Mouse (Mus musculus): ENCODE data around the gene Med12l. TPM values are rescaled to one million over a fixed set of nuclear protein-coding genes. Genes with fewer than 3 reads are reported as not detected.
"Not testable (repeated sequence)": the region's sequence is repeated elsewhere in the genome, so short reads cannot be mapped to it uniquely, and the experiment has no call there.

Med12l gene
- total RNA-seq, 4 experiments from 2014 or later = 46.5 to 61.7 (median 54.8) TPM

DNA sequence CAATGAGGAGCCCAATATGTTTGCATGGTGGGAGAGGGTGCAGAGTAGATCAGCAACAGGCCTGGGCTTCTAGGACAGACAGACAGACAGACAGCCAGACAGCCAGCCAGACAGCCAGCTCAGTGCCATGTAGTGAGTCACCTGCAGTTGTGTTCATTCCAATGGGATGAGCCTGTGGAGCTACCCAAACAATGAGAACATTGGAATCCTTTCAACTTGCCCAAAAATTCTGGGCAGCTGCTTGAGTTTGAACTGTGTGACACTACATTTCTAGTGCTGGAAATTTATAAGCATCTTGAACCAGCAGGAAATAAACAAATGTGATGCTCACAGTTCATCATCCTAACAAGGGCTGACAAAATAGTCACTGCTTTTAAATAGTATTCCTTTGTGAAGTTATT, 134.0 kb downstream of the Med12l start:
- no peak for DNase-seq (ENCODE audit: low spot score in 2 of 2)

DNA sequence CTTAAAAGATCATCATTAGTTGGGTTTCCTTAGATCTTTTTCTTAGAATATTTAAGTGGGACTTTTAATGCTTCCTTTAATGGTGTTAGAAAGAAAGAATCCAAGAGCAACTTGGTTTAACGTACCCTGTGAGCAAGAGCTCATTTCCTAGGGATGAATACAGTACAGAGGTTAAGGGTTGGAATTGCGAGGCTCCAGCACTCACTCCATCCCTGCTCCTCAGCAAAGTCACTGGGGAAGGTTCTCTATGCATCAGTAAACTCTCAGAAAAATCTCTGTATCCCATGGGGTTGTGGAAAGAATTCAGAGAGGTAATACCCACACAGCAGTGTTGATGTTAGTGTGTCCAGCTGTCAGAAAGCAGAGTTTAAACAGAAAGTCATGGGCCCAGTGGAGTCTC, 134.5 kb downstream of the Med12l start:
- DNase-seq (ENCODE audit: low spot score in 2 of 2) = no peak

DNA sequence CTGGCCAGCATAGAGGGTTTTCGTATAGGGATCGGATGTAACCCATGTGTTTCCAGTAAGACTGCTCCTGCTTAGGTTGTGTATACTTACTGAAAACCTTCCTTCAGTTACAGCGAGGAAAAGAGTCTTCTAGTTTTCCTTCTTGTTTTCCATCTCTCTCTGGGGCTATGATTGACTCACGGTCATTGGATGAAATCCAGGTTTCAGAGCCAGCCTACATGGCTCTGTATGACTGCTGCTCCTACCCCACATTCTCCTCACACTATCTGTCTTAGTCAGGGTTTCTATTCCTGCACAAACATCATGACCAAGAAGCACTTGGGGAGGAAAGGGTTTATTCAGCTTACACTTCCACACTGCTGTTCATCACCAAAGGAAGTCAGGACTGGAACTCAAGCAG, 135.3 kb downstream of the Med12l start:
- not testable (repeated sequence) for DNase-seq (ENCODE audit: low spot score in 2 of 2)

DNA sequence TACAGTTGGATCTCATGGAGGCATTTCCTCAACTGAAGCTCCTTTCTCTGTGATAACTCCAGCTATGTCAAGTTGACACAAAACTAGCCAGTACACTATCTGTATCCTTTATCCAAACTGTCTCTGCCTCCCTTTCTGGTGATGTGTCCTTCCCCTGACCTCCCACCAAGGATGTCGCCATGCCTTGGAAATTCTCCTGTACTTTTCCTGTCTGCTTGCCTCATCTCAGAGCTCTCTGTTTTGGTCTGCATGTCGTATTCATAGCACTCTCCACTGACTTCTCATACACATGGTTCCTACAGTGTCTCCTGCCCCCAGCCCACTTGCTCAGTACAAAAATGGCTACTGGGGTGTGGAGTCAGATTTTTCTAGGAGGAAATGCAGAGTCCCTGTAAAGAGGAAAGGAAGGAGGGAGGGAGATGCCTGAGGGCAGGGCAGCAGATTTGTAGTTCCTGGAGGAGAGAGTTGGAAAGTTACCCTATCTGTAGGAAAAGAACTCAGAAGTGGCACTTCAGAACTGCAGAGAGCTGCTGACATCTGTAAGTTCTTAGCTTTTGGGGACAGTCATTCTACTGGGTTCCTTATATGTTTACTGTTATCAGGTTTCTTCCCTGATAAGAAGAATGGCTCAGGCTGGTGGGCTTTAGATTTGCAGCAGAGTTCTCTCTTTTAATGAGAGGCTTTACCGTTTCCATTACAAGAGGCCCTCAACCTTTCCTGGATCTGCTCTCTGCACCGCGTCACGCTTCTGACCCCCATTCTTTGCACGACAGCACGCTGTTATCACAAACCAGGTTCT, 136.1 kb downstream of the Med12l start:
- no peak for DNase-seq (ENCODE audit: low spot score in 2 of 2)

DNA sequence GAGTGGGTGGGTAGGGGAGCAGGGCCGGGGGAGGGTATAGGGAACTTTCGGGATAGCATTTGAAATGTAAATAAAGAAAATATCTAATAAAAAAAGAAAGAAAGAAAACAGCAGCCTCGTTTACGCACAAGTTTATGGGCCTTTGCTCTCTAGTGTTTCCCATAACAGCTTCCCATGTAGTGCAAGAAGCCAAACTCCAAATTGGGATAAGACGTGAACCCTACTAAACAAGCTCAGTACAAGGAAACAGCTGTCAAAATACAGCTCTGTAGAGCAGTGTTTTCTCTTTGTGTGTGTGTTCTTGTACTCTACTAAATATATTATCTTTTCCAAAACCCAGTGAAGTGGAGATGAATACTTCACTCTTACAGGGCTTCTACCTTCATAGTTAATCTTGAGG, 139.6 kb downstream of the Med12l start:
- DNase-seq (ENCODE audit: low spot score in 2 of 2) = no peak

DNA sequence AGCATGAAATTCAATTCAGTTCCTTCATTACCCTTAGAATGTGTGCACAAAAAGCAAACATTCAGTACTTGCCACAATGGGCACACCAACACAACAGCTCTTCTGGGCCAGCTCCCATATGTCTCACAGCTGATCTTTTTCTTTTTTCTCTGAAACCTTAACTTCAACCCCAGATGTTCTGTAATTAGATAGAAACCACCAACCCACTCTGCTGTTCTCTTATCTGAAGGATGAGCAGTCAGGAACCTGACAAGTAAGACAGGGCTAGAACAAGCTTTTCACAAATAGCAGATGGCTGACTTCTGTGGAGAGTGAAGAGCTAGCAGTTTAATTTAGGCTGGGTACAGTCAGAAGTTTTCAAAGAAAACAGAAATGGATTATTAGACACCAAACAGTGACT, 144.0 kb downstream of the Med12l start:
- DNase-seq (ENCODE audit: low spot score in 2 of 2) = no peak

DNA sequence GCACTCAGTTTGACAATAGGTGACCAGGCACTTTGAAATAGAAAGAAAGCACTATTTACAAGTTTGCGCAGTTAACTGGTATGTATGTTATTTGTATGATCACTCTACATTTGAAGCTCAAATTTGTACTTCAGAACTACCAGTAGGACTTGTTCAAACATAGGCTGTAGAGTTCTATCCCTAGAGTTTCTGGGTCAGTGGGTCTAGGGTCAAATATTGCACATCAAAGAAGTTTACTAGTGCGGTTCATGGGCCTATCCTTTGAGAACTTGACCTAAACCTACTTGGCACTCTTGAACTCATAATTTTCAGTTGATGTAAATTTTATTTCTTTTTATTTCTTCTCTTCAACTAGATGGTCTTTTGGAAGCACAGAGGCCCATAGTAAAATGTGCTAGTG, 145.0 kb downstream of the Med12l start:
- DNase-seq (ENCODE audit: low spot score in 2 of 2) = no peak

DNA sequence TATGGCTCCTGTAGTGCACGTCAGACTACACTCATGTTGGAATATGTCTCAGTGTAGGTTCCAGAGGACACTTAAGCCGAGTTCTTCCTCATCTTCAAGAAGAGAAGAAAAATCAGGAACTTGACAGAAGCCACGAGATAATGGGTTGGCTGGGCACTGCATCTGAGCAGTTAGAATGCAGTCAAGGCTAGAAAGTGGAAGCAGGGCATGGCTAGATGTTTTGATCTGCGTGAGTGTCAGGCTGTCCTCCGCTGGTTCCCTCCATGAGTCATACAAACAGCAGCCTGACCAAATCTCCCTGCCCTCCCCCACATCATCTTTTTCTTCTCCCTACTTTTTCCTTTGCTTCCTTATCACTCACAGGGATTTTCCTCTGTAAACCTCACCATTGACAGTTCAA, 147.8 kb downstream of the Med12l start, which contains the start of gene P2ry14:
TSS of gene P2ry14 (minus strand) at position 195 of the 400 bp plus-strand sequence.
- DNase-seq (ENCODE audit: low spot score in 2 of 2) = no peak

DNA sequence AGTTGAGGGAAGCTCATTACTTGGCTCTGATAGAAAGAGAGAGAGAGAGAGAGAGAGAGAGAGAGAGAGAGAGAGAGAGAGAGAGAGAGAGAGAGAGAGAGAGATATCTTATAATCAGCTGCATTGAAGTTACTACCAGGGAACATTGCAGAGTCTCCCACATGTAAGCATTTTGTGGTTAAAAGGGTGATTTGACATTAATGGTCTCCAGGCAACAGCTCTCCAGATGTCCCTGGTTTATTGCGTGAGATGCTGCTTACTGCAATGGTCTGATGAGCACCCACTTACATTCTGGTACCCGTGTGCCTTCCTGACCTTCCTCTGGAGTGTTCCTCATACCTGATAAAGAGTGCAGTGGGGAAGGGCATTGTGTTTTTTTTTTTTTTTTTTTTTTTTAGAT, 149.3 kb downstream of the Med12l start:
- DNase-seq (ENCODE audit: low spot score in 2 of 2) = no peak

DNA sequence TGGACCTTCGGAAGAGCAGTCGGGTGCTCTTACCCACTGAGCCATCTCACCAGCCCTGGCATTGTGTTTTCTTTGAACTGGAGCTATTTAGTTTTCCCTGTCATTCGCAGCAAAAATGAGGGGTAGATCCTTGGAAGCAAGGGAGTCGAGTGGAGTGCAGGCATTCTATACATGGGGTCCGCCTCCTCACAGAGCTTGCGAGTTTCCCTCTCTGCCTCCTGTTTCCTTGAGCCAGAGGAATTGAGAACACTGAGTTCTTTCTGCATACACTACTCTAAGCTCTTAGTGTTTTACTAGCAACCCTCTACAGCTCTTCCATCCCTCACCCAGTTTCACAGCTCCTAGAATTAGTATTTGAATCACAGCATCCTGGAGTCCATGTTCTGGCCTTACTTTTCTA, 149.8 kb downstream of the Med12l start:
- DNase-seq (ENCODE audit: low spot score in 2 of 2) = no peak

DNA sequence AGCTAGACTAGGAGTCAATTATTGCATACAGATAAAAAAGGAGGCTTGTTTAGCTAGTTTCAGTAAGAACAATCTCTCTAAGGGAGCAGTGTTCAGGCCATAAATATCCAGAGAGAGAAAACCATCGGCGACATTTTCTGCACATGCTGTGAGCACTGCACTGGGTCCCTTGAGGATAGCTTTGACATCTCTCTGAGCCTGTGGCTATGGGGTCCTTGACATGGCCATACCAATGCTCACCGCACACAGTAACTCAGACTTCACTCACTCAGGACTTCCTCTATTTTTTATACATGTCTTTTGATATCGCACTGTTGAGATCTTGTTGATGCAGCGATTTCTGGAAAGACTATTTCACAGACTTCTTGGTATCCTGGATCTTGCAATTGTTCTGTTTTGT, 151.4 kb downstream of the Med12l start:
- DNase-seq (ENCODE audit: low spot score in 2 of 2) = no peak

DNA sequence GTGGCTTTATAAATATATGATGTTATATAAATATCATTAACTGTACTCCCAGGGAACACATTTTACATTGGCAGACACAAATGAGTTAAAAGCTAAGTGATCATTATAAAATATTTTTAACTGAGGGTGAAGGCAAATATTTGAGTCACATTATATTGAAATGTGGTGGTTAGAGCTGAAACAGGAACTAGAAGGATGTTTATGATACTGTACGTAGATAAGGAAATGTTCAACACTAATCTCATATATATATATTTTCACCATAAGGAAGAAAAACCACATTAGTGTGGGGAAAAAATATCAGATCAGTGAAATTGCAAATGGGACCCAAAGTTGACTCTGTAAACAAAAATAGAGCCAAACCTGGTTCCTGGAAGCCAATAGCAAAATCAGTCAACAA, 154.8 kb downstream of the Med12l start:
- no peak for DNase-seq (ENCODE audit: low spot score in 2 of 2)

DNA sequence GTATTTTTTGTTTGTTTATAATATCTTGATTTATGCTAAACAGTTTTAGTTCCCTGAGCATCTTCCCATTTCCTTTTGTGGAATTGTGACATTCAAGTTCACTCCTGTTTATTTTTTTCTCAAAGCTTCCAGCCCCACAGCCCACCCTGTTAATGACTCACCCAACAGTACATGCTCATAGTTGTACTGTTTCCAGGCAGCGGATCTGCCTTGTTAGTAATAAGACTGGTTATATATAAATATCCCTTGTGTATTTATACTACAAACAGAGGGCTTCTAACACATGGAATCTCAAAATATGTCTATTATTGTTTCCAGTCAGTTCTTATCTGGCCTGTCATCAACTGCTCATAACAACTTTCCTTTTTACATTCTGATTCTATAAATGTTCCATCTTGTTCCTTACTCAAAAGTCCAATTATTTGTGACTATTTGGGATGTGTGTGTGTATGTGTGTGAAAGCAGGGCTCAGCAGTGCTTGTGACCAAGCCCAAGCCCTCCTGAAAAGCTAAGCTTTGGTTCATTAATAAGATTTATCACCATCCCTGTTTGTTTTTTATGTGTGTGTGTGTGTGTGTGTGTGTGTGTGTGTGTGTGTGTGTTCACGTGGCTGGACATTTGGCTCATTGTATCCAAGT, 161.9 kb downstream of the Med12l start:
- DNase-seq (ENCODE audit: low spot score in 2 of 2) = no peak

DNA sequence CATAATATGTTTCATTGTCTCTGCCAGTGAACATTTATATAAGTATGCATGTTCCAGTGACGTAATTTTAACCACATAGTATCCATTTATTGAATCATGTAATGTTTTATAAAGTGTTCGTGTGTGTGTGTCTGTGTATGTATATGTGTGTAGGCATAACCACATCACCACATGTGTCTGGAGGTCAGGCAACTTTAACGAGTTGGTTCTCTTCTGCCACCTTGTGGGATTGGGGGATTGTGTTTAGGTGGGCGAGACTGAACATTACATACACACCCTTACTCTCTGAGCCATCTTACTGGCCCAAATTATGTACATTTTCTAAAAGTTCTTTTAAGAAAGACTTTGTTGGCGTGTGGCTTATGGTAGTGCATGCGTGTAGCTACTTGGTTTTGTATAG, 162.9 kb downstream of the Med12l start:
- no peak for DNase-seq (ENCODE audit: low spot score in 2 of 2)

DNA sequence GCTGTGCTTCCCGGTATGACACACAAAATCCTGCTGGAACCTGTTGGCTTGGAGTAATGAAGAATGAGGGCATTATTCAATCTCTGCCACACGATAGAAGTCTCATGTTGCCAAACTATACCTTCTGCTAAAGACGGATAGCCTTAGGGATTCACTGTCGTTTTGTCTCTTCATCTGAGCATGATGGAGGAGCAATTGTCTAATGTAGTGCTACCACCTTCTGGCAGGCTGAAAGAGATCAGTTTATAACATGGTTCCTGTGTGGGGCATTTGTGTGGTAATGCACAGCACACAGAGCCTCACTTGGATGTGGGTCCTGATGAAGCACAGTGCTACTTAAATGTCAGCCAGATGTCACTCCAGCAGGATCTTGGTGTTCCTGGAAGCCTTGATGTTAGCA, 163.6 kb downstream of the Med12l start:
- no peak for DNase-seq (ENCODE audit: low spot score in 2 of 2)

DNA sequence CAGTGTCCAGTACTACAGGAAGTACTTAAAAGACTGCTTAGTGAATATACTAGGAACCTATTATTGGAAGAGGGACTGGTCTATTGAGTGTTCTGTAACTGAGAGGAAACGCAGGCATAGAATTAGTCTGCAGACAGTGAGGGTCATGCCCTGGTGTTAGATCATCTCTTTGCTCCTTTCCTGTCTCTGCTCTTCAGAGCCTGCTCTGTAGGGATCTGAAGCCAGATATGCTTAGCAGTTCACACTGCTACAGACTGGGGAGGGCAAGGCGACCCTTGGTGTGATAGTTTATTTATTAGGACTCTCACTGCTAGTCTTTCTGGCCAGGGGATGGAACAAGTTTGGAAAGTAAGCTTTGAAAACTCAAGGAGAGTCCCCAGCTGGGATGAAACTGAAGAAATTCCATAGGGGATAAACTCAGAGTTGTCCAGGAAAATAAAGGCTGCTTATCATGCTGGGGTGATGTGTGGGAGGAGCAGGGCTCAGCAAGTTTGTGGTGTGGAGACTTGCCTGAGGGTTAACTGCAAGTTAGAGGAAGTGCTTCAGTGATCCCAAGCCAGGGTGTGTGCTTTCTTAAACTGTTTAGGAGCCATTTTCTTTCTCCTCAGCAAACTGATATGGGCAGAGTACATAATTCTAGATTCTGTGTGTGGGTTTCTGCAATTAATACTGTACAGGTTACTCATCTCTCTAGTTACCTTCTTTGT, 164.4 kb downstream of the Med12l start:
- DNase-seq (ENCODE audit: low spot score in 2 of 2) = no peak

DNA sequence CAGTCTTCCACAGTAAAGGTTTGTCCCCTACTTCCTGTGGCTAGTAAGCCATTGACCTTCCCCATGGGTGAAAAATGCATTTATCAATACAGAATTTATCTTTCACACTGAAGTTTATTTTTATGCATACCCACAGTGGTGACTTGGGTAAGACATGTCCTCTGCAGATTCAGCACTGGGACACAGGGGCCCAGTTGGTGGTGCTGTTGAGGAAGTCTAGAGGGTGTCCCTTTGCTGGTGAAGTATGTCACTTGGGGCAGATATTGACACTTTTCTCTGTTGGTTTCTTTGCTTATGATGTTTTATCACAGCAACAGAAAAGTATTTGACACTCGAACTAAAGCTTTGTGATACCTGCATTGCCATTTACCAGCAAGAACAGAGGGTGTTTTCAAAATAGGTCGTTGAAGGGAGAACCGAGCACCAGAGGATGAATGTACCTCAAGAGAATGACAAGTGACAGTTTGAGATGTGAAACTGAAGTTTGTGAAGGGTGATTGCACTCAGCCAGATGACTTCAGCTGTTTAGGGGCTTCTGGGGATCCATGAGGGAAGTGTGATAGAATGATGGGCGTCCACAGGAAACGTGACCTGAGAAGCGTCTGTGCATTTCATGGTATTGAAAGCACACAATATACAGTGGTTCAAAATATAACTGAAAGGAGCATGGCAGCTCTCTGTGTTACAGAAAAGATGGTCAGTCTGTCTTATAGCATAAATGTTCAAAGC, 169.0 kb downstream of the Med12l start:
- no peak for DNase-seq (ENCODE audit: low spot score in 2 of 2)

DNA sequence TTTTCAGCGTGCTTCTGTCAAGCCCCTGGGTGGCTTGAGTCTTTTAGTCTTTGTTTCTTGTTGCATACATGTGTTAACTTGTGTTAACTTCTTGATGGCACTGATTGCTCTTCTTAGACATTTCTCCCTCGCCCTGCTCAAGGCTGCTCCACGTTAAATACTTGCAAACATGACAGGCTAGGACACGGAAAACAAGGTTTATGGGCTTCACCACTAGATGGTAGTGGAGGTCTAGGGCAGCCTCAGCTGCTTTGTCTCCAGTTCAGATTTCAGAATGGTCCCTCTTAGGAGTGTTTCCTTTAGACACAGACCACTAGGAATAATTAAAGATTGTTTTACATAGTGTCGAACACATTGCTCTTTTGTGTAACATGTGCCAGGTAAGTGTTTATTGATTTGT, 169.6 kb downstream of the Med12l start:
- peak in 1 of 2 experiments; percentile 41 for DNase-seq (ENCODE audit: low spot score in 2 of 2)

DNA sequence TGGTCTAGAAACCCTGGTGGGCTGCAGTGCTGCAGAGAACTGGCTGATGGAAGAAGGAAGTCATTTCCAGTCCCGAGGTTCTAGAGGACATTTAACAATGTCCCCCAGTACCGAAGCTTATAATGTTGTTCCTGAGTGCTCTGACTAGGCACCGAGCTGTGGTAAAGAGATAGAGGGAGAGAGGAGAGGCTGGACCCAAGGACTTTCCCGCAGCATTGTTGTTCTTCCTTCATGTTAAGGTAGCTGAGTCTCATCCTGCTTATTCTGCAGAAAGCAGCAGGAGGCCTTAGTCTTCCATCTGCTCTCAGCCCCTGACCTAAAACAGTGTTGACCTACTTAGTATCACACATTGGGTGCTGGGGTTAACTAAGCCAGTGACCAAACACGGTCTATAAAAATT, 171.2 kb downstream of the Med12l start:
- no peak for DNase-seq (ENCODE audit: low spot score in 2 of 2)

DNA sequence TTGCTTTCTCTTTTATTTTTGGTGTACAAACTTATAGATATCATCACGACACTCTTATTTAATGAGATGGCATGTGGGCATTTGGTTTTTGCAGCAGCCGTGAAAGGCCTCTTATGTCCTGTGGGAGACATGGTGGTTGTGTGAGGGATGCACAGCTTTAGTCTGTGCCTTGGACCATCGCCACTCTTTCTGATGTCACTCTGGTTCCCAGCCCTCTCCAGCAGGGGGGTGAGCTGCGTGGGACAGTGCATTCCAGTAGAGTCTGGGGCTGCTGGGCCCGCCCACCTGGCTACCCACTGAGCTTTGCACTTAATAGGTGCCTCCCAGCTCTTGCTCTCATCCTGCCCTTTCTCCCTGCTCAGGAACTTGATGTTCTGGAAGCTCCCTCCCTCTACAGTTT, 175.5 kb downstream of the Med12l start:
- no peak for DNase-seq (ENCODE audit: low spot score in 2 of 2)

DNA sequence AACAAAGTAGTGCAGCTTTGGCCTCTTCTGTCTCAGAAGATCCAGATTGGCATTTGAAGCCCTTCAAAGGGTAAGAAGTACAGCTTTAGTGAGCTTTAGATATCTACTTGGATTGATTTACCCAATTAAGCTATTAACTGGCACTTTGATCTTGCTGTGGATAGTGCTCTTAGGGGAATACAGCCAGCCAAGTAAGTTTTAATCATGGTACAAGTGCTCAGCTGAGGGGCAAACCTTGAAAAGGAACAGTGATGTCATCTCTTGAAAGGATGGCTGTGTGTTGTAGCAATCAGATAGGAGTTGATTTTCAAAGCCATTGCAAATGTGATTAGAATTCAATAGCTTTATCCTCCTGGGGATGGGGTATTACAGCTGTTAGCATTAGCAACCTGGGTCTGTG, 176.5 kb downstream of the Med12l start:
- no peak for DNase-seq (ENCODE audit: low spot score in 2 of 2)

DNA sequence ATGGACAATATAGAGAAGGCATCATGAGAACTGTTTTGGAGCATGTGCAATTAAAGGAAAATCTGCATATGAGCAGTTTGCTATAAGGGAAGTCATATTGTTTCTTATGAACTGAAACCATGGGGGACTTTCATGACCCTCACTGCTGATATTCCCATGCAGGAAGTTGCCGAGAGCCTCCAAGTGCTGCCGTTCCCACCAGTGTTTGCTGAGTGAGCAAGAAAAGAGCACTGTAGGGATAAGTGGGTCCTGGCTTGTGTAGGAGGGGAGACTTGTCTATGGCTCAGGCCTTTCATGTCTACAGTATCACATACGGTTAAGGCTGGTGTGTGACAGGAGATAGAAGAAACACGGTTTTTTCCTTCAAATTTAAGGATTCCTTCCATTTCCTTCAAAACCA, 180.0 kb downstream of the Med12l start:
- DNase-seq (ENCODE audit: low spot score in 2 of 2) = no peak
